Mouse (Mus musculus): ENCODE results near the gene Mex3d. TPM values are rescaled to one million over a fixed set of nuclear protein-coding genes. Genes with fewer than 3 reads are reported as not detected.

Gene Mex3d
- polyA plus RNA-seq, 1 experiment from 2014 or later = 7.9 TPM

DNA sequence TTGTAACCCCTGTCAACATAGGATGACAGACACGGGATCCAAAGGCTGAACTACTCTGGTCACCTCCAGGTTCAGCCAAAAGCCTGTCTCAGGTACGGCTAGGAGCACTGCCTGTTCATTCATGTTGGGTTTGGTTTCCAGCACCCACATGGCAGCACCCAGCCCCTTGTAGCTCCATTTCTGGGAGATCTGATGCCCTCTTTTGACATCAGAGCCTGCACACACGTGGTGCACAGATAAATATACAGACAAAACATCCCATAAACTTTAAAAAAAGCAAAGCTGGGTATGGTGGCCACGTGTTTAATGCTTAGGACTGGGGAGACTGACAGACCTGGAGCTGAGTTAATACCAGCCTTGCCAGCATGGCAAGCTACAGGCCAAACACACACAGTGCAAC lies 20.5 kb upstream of the Mex3d start:
- Histone ChIP-seq H3K27me3 (no peaks in the 10 kb centered on the region), H3K36me3 (peaks cover 57% of the 10 kb centered on the region), H3K4me1 (peaks cover 25% of the 10 kb centered on the region), H3K9me3 (no peaks in the 10 kb centered on the region), H3K27ac (0 out of 2 replicates have a peak overlapping the region, but pooled peaks have one; percentile 82), H3K4me2 (peak overlapping the region; percentile 84; the same call in 1 of the 2 replicates), H3K9ac (no peak overlapping the region), H3K4me3 (no peak overlapping the region)
- no peak for ATAC-seq (ENCODE audit: borderline replicate concordance, extremely low read depth, low FRiP score, low TSS enrichment)
- 41% methylated on average over 4 of the region's 4 CpGs for WGBS

GRCm38 (mm10) chr10:80406684-80407501 lies 19.4 kb upstream of the Mex3d start, which contains the start of gene Uqcr11:
TSS of gene Uqcr11 (minus strand) at chr10:80406830.
- H3K36me3 ChIP-seq = peaks cover 56% of the 10 kb centered on the region
- ATAC-seq (ENCODE audit: borderline replicate concordance, extremely low read depth, low FRiP score, low TSS enrichment) = peak; percentile 77
- no peaks in the 10 kb centered on the region for H3K9me3 ChIP-seq
- peak within 1 kb of the TSS; percentile 82 for H3K27ac ChIP-seq
- 1% methylated on average over 27 of the region's 27 CpGs for WGBS
- peak within 1 kb of the TSS; percentile 78 for H3K4me3 ChIP-seq
- H3K9ac ChIP-seq = peak within 1 kb of the TSS; percentile 73
- peak within 1 kb of the TSS; percentile 84 for H3K4me2 ChIP-seq
- no peaks in the 10 kb centered on the region for H3K27me3 ChIP-seq
- H3K4me1 ChIP-seq = peaks cover 25% of the 10 kb centered on the region

DNA sequence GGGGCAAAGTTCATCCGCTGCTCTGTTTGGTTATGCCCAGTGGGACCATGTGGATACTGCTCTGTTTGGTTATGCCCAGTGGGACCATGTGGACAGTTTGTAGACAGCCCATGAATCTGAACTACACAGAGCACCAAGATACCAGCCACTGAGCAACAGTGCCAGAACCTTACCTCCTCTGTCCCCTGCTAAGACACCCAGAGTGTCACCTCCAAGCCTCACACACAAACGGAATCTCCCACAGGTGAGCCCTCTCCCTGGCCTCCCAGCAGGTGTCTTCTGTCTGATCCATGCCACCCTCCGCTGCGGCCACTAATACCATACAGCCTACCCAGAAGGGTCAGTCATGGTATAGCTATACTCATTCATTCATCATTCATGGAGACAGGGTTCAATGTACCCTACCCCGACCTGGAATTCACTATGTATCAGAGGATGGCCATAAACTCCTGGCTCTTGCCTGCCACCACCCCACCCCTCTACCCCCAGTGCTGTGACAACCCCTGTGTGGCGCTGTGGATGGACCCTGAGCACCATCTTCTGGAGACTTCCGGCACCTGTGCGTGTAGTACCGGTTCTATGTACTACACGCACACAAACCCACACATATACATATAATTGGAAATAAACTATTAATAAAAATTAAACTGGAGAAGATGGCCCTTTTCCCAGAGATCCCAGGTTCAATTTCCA lies 18.2 kb upstream of the Mex3d start:
- Histone ChIP-seq H3K4me2 (peak overlapping the region; percentile 84), H3K27me3 (no peaks in the 10 kb centered on the region), H3K9ac (peak overlapping the region; percentile 73), H3K36me3 (peaks cover 50% of the 10 kb centered on the region), H3K27ac (no peak overlapping the region), H3K9me3 (no peaks in the 10 kb centered on the region), H3K4me1 (peaks cover 27% of the 10 kb centered on the region), H3K4me3 (peak overlapping the region; percentile 78)
- 52% methylated on average over 10 of the region's 10 CpGs for WGBS
- ATAC-seq (ENCODE audit: borderline replicate concordance, extremely low read depth, low FRiP score, low TSS enrichment) = no peak

- H3K4me1 ChIP-seq = peaks cover 35% of the 10 kb centered on the region
- H3K27ac ChIP-seq = no peak overlapping the region
- ATAC-seq (ENCODE audit: borderline replicate concordance, extremely low read depth, low FRiP score, low TSS enrichment) = no peak
- H3K4me2 ChIP-seq = no peak overlapping the region
- no peak overlapping the region for H3K4me3 ChIP-seq
- 87% methylated on average over 4 of the region's 4 CpGs for WGBS
- H3K9me3 ChIP-seq = no peaks in the 10 kb centered on the region
- no peak overlapping the region for H3K9ac ChIP-seq
- no peaks in the 10 kb centered on the region for H3K27me3 ChIP-seq
- H3K36me3 ChIP-seq = peaks cover 31% of the 10 kb centered on the region
Observed at GRCm38 (mm10) chr10:80403044-80403692, 15.7 kb upstream of the Mex3d start.

DNA sequence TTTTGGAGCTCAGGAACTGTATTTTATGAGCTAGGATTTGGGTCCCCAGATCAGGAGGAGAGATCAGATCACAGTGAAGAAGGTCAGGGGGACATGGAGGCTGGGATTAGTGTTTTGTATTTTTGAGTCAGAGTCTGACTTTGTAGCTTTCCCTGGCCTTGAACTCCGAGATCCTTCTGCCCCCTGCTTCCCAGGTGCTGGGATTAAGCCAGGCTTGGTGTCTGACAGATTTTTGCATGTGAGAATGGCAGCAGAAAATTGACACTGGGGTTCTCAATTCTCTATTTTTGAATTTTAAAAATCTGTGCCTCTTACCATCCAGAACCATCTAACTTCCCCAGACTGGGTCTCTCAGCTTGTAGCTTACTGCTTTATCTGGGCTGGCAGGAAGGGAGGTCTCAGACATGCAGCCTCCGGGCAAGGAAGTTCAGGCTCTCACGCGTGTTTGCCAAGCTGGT lies 13.3 kb upstream of the Mex3d start:
- no peak for ATAC-seq (ENCODE audit: borderline replicate concordance, extremely low read depth, low FRiP score, low TSS enrichment)
- peak overlapping the region; percentile 92; the same call in 1 of the 2 replicates for H3K4me2 ChIP-seq
- H3K4me1 ChIP-seq = peaks cover 39% of the 10 kb centered on the region
- H3K9me3 ChIP-seq = no peaks in the 10 kb centered on the region
- 68% methylated on average over 4 of the region's 4 CpGs for WGBS
- no peaks in the 10 kb centered on the region for H3K27me3 ChIP-seq
- H3K36me3 ChIP-seq = peaks cover 38% of the 10 kb centered on the region
- H3K4me3 ChIP-seq = no peak overlapping the region
- peak overlapping the region; percentile 70; the same call in 1 of the 2 replicates for H3K9ac ChIP-seq
- H3K27ac ChIP-seq = peak overlapping the region; percentile 92

DNA sequence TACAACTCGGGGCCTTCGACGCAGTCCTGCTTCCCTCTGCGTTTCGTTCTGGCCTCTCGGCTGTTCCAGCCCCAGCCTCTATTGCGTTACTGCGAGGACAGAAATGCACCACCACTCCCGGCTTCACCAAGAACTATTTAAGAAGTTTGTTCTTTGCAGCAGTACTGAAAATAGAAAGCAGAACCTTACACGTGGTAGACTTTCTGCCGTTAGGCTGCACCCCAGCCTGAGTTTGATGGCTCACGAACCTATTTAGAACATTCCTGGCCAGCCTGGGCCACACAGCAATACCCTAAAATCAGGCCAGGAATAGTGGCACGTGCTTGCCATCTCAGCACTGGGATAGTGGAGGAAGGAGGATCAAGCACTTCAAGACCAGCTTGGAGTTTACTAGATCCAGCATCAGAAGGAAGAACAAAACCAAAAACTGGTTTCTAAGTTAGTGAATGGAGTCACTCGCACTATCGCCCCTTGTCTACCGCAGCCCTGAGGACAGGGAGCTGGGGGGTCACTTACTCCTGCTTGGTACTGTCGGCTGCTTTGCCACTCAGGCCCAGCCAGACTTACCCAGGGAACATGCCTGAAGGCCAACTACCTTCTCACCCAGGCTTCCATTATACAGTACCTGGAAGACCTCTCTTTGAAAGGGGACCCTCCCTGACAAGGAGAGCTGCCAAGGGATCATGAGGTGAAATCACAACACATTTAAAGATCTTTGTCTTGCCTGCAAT lies 12.7 kb upstream of the Mex3d start:
- peaks cover 44% of the 10 kb centered on the region for H3K36me3 ChIP-seq
- WGBS = 11% methylated on average over 17 of the region's 17 CpGs
- peaks cover 33% of the 10 kb centered on the region for H3K4me1 ChIP-seq
- H3K27me3 ChIP-seq = no peaks in the 10 kb centered on the region
- H3K27ac ChIP-seq = peak overlapping the region; percentile 92
- H3K9me3 ChIP-seq = no peaks in the 10 kb centered on the region
- no peak; the same call in 1 of the 2 replicates for ATAC-seq (ENCODE audit: borderline replicate concordance, extremely low read depth, low FRiP score, low TSS enrichment)
- peak overlapping the region; percentile 70 for H3K9ac ChIP-seq
- peak overlapping the region; percentile 92 for H3K4me2 ChIP-seq
- peak overlapping the region; percentile 85 for H3K4me3 ChIP-seq

DNA sequence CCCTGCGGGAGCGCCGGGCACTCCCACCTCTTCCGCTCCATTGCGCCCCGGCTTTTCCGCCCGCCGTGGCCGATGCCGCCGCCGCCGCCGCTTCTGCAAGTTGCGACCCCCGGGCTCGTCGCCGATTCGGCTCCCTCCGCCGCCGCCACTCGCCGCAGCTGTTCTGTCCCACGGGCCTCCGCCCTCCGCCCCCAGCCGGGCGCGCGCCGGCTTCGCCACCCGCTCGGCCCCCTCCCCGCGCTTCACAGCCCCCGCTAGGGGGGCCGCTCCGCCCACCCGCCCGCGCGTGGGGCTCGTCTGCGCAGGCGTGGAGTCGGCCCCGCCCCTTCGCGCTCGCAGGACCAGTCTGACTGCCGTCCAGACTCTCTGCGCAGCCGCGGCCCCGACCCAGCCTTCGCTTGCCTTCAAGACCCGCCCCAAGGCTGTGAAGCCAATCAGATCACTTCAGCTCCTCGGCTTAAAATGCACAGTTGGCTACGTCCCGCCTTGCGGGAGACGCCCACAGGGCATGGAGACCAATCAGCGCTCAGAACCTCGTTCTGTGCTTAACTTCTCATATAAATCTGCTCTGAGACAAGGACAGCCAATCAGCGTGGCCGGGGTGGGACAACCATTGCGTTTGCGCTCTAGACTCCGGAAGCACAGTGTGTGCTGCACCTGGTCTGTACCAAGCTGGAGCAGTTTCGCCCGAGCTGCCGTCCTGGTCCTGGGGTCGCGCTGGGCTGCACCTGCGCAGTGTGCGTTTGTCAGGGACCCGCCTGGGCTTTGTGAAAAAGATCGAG lies 11.9 kb upstream of the Mex3d start, which contains the start of gene Mbd3:
TSS of gene Mbd3 (minus strand) at position 360 of the 782 bp plus-strand sequence.
- peak; percentile 97 for ATAC-seq (ENCODE audit: borderline replicate concordance, extremely low read depth, low FRiP score, low TSS enrichment)
- Histone ChIP-seq H3K4me3 (peak within 1 kb of the TSS; percentile 85), H3K36me3 (peaks cover 52% of the 10 kb centered on the region), H3K27ac (peak within 1 kb of the TSS; percentile 100), H3K27me3 (no peaks in the 10 kb centered on the region), H3K4me1 (peaks cover 29% of the 10 kb centered on the region), H3K9me3 (no peaks in the 10 kb centered on the region), H3K4me2 (peak within 1 kb of the TSS; percentile 92), H3K9ac (peak within 1 kb of the TSS; percentile 100)
- WGBS = under 1% methylated on average over 58 of the region's 82 CpGs

DNA sequence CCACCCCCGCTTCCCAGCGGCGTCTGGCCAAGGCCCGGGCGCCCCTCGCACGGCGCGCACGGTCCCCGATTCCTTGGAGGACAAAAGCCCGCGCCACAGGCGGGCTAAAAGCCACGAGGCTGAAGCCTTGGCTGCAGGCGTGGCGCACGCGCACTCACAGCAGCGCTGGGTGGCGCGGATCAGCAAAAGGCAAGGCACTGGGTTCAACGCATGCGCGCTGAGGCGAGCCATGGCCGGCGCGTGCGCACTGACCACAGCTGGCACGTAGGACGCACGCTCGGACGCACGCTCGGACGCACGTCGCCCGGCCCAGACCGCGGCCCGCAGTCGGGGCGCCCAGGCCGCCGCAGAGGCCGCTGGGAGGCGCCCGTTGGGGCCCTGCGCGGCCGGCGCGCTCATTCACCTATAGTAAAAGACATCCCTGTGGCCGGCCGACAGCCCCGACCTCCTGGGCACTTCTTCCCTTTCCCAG lies 11.3 kb upstream of the Mex3d start:
- H3K36me3 ChIP-seq = peaks cover 52% of the 10 kb centered on the region
- peak overlapping the region; percentile 100 for H3K9ac ChIP-seq
- H3K9me3 ChIP-seq = no peaks in the 10 kb centered on the region
- H3K27me3 ChIP-seq = no peaks in the 10 kb centered on the region
- H3K4me3 ChIP-seq = peak overlapping the region; percentile 85
- ATAC-seq (ENCODE audit: borderline replicate concordance, extremely low read depth, low FRiP score, low TSS enrichment) = peak; percentile 87
- WGBS = under 1% methylated on average over 54 of the region's 59 CpGs
- H3K4me1 ChIP-seq = peaks cover 29% of the 10 kb centered on the region
- H3K27ac ChIP-seq = peak overlapping the region; percentile 100
- H3K4me2 ChIP-seq = peak overlapping the region; percentile 92

DNA sequence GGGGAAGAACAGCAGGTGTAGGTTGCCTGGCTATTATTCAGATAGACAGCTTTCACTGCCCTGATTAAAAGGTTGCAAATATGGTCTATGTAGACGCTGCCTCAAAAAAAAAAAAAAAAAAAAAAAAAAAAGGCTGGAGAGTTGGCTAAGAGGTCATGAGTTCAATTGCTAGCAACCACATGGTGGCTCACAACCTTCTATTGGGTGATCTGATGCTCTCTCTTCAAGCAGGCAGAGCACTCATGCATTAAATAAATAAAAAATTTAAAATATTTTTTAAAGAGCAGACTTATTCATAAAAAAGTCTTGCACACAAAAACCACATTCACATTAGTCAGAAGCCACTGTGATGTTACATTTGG lies 10.7 kb upstream of the Mex3d start:
- peak overlapping the region; percentile 100 for H3K9ac ChIP-seq
- H3K27ac ChIP-seq = peak overlapping the region; percentile 100
- no peak for ATAC-seq (ENCODE audit: borderline replicate concordance, extremely low read depth, low FRiP score, low TSS enrichment)
- peaks cover 29% of the 10 kb centered on the region for H3K4me1 ChIP-seq
- peak overlapping the region; percentile 92 for H3K4me2 ChIP-seq
- WGBS = 0% methylated on average over 1 of the region's 1 CpGs
- no peaks in the 10 kb centered on the region for H3K9me3 ChIP-seq
- H3K4me3 ChIP-seq = peak overlapping the region; percentile 85
- H3K27me3 ChIP-seq = no peaks in the 10 kb centered on the region
- peaks cover 52% of the 10 kb centered on the region for H3K36me3 ChIP-seq

GRCm38 (mm10) chr10:80397524-80398173 lies 10.2 kb upstream of the Mex3d start:
- Histone ChIP-seq H3K36me3 (peaks cover 52% of the 10 kb centered on the region), H3K4me2 (peak overlapping the region; percentile 92), H3K4me3 (peak overlapping the region; percentile 85), H3K9ac (peak overlapping the region; percentile 100), H3K27me3 (no peaks in the 10 kb centered on the region), H3K9me3 (no peaks in the 10 kb centered on the region), H3K27ac (peak overlapping the region; percentile 100), H3K4me1 (peaks cover 29% of the 10 kb centered on the region)
- no peak for ATAC-seq (ENCODE audit: borderline replicate concordance, extremely low read depth, low FRiP score, low TSS enrichment)
- 28% methylated on average over 8 of the region's 8 CpGs for WGBS

All from lung, embryonic 15.5 days (tissue).